Mouse (Mus musculus) kidney, postnatal 0 days (tissue): ENCODE measurements around the gene Rps6ka1. TPM values are rescaled to one million over a fixed set of nuclear protein-coding genes. Genes with fewer than 3 reads are reported as not detected.

Source experiments
- ATAC-seq: fragments of 200-750 bp; cut with Nextera tagmentation; replicated peaks from 2 replicates; pipeline ENCODE4 v1.8.0; 2017; ENCODE audit warnings: low read depth, moderate number of reproducible peaks, moderate TSS enrichment, moderate library complexity; ENCODE audit not compliant: low FRiP score
- DNase-seq: peaks from one replicate; pipeline ENCODE4 v3.0.0-alpha.2; 2016; ENCODE audit warnings: low spot score
- H3K27ac ChIP-seq: fragments of 300-500 bp; sonication (generic); 2 replicates; pipeline ENCODE4 v1.5.1; 2014; ENCODE audit warnings: mild to moderate bottlenecking
- H3K27me3 ChIP-seq: fragments of 300-500 bp; sonication (generic); 2 replicates; pipeline ENCODE4 v1.6.1; 2014; ENCODE audit warnings: low read length, mixed read lengths; ENCODE audit not compliant: insufficient read depth
- H3K36me3 ChIP-seq: fragments of 300-500 bp; sonication (generic); 2 replicates; pipeline ENCODE4 v1.6.1; 2014; ENCODE audit warnings: low read length, mixed read lengths; ENCODE audit not compliant: insufficient read depth
- H3K4me1 ChIP-seq: fragments of 300-500 bp; sonication (generic); replicated peaks from 2 replicates; pipeline ENCODE4 v1.6.1; 2014; ENCODE audit warnings: antibody characterized with exemption, low read length, mixed read lengths; ENCODE audit not compliant: insufficient read depth
- H3K4me2 ChIP-seq: fragments of 300-500 bp; sonication (generic); 2 replicates; pipeline ENCODE4 v1.6.1; 2014; ENCODE audit warnings: mild to moderate bottlenecking, low read length, moderate library complexity, mixed read lengths
- H3K4me3 ChIP-seq: fragments of 300-500 bp; sonication (generic); replicated peaks from 2 replicates; pipeline ENCODE4 v1.5.1; 2014; ENCODE audit warnings: low read depth, low read length
- H3K9ac ChIP-seq: fragments of 300-500 bp; sonication (generic); 2 replicates; pipeline ENCODE4 v1.6.1; 2014; ENCODE audit warnings: low read depth, low read length
- H3K9me3 ChIP-seq: fragments of 300-500 bp; sonication (generic); replicated peaks from 2 replicates; pipeline ENCODE4 v1.6.1; 2016; ENCODE audit warnings: low read length, inconsistent platforms, mixed read lengths
- CTCF ChIP-seq: IDR thresholded peaks from 2 replicates; pipeline ENCODE4 v1.5.1; 2016; ENCODE audit warnings: antibody characterized with exemption, low read depth, mild to moderate bottlenecking, moderate library complexity
- WGBS: fragments of 180-500 bp; shearing (Covaris S2); extraction: QIAGEN DNeasy Blood & Tissue Kit; methylation state at CpG from one replicate; pipeline ENCODE4 v1.1.7; 2014; 5-methylcytosine and 5-hydroxymethylcytosine counted together
- polyA plus RNA-seq: library from polyadenylated mRNA; unstranded; fragments of >200 nt; fragmentation: Nextera tagmentation; extraction: Ambion mirVana; gene quantifications from 2 replicates; pipeline ENCODE4 v1.2.1, GENCODE M21; 2015

Rps6ka1 gene
- polyA plus RNA-seq, 1 experiment from 2014 or later, result 29.7 TPM

- WGBS, result 36% methylated on average over 9 of the region's 9 CpGs
Measured at GRCm38 (mm10) chr4:133899241-133899800, 11.7 kb upstream of the Rps6ka1 start.

DNA sequence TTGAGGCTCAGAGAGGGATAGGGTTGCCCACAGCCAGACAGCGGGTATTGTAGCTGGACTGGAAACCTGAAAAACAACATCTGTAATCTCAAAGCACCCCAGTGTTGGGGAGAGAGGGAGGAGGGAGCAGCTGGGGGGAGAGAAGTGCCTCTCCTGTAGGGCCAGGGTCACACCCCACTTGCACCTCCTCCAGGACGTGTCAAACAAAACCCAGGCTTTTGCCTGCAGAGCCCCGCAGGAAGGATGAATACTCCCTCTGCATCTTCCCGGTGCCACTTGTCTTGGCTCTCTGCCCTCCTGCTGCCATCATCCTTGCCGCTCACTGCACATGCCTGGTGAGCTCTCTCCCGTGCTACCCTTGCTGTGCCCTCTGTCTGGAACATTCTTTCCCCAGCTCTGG, 10.6 kb upstream of the Rps6ka1 start:
- H3K4me3 ChIP-seq, result no peak overlapping the region
- H3K27ac ChIP-seq, result no peak overlapping the region
- H3K36me3 ChIP-seq, result no peaks in the 10 kb centered on the region
- H3K4me1 ChIP-seq, result no peaks in the 10 kb centered on the region
- H3K9me3 ChIP-seq, result no peaks in the 10 kb centered on the region
- H3K9ac ChIP-seq, result no peak overlapping the region
- no peak overlapping the region for H3K4me2 ChIP-seq
- ATAC-seq (no peak; the same call in 1 of the 2 replicates), DNase-seq (no peak)
- TF ChIP-seq CTCF, result no peak
- H3K27me3 ChIP-seq, result no peaks in the 10 kb centered on the region
- 21% methylated on average over 6 of the region's 6 CpGs for WGBS

More at GRCm38 (mm10) chr4:133899241-133899800, 11.7 kb upstream of the Rps6ka1 start:
- no peaks in the 10 kb centered on the region for H3K9me3 ChIP-seq
- H3K27me3 ChIP-seq, result no peaks in the 10 kb centered on the region
- DNase-seq (peak; percentile 86), ATAC-seq (peak; percentile 41; the same call in 1 of the 2 replicates)
- no peak overlapping the region for H3K4me3 ChIP-seq
- no peaks in the 10 kb centered on the region for H3K4me1 ChIP-seq
- no peaks in the 10 kb centered on the region for H3K36me3 ChIP-seq
- no peak for TF ChIP-seq CTCF
- no peak overlapping the region for H3K9ac ChIP-seq
- no peak overlapping the region for H3K27ac ChIP-seq
- H3K4me2 ChIP-seq, result no peak overlapping the region

DNA sequence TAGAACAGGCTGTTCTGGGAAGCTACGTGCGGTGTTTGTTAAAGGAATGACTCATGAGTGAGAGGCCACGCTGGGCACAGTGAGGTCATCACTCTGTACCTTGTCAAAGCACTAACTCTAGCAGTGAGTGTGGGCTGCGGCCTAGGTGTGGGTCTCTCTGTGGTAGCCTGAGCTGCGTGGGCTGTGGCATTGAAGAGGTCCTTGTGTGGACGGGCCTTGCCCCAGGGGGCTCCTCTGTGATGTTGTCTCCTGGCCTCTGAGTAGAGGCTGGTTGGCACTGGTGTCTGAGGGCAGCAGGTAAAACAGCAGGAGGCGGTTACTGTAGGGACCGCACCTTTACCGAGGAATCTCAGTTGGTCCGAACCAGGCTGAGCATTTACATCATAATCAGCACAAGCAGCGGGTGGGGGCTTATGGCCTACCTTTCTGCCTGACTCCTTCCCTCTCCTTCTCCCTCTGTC, 9.9 kb upstream of the Rps6ka1 start:
- DNase-seq (no peak), ATAC-seq (no peak)
- TF ChIP-seq CTCF, result no peak
- H3K36me3 ChIP-seq, result no peaks in the 10 kb centered on the region
- H3K4me1 ChIP-seq, result no peaks in the 10 kb centered on the region
- no peak overlapping the region for H3K27ac ChIP-seq
- H3K27me3 ChIP-seq, result no peaks in the 10 kb centered on the region
- H3K9ac ChIP-seq, result no peak overlapping the region
- no peak overlapping the region for H3K4me3 ChIP-seq
- WGBS, result 71% methylated on average over 11 of the region's 11 CpGs
- H3K4me2 ChIP-seq, result no peak overlapping the region
- no peaks in the 10 kb centered on the region for H3K9me3 ChIP-seq

DNA sequence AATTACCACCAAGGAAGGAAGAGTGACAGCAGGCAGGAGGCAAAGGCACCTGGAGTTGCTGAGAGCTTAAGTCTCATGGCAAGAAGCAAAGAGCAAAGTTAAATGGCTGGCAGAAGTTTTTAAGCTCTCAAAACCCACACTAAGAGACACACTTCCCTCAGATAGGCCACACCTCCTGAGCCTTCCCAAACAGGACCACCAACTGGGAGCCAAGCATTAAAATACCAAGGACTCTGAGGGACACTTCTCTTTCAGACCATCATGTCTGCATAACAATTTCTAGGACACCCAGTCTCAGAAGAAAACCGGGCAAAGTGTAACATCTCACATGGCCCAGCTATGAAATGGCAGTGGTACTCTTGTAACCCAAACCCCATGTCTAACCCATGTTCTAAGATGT, 9.4 kb upstream of the Rps6ka1 start:
- ATAC-seq (no peak), DNase-seq (no peak)
- Histone ChIP-seq H3K27ac (no peak overlapping the region), H3K9ac (no peak overlapping the region), H3K36me3 (no peaks in the 10 kb centered on the region), H3K9me3 (no peaks in the 10 kb centered on the region), H3K4me3 (no peak overlapping the region), H3K4me2 (no peak overlapping the region), H3K27me3 (no peaks in the 10 kb centered on the region), H3K4me1 (no peaks in the 10 kb centered on the region)
- TF ChIP-seq CTCF, result no peak
- 79% methylated on average over 1 of the region's 1 CpGs for WGBS

- Histone ChIP-seq H3K27me3 (no peaks in the 10 kb centered on the region), H3K9ac (no peak overlapping the region), H3K4me2 (no peak overlapping the region), H3K9me3 (no peaks in the 10 kb centered on the region), H3K27ac (no peak overlapping the region), H3K36me3 (no peaks in the 10 kb centered on the region), H3K4me1 (no peaks in the 10 kb centered on the region), H3K4me3 (no peak overlapping the region)
- no peak for TF ChIP-seq CTCF
- DNase-seq, result no peak
- WGBS, result 96% methylated on average over 3 of the region's 3 CpGs
- ATAC-seq, result no peak
Measured at GRCm38 (mm10) chr4:133896002-133896401, 8.4 kb upstream of the Rps6ka1 start.

- DNase-seq, result peak; percentile 68
- Histone ChIP-seq H3K4me2 (peak overlapping the region; percentile 97), H3K9ac (peak overlapping the region; percentile 90), H3K4me1 (peaks cover 18% of the 10 kb centered on the region; the same call in 1 of the 2 replicates), H3K36me3 (no peaks in the 10 kb centered on the region), H3K27ac (peak overlapping the region; percentile 81), H3K27me3 (no peaks in the 10 kb centered on the region), H3K4me3 (peak overlapping the region; percentile 86), H3K9me3 (no peaks in the 10 kb centered on the region)
- ATAC-seq, result peak; percentile 37
- WGBS, result 0% methylated on average over 21 of the region's 32 CpGs
- TF ChIP-seq CTCF, result no peak
Measured at GRCm38 (mm10) chr4:133887249-133887648, 348 bp downstream of the Rps6ka1 start.
